Mouse (Mus musculus) limb, embryonic 12.5 days (tissue): ENCODE results near the gene Fgf16. TPM values are rescaled to one million over a fixed set of nuclear protein-coding genes. Genes with fewer than 3 reads are reported as not detected.

Experiments used
- ATAC-seq: fragments of 200-750 bp; cut with Nextera tagmentation; 2 replicates; pipeline ENCODE4 v1.8.0; 2017; ENCODE audit warnings: low read depth, moderate TSS enrichment; ENCODE audit not compliant: insufficient number of reproducible peaks, insufficient read depth, low FRiP score, low TSS enrichment
- H3K27ac ChIP-seq: fragments of 300-500 bp; sonication (generic); 2 replicates; pipeline ENCODE4 v1.5.1; 2016; ENCODE audit warnings: mild to moderate bottlenecking, moderate library complexity
- H3K27me3 ChIP-seq: fragments of 300-500 bp; sonication (generic); 2 replicates; pipeline ENCODE4 v1.6.1; 2016; ENCODE audit warnings: mild to moderate bottlenecking, moderate library complexity
- H3K36me3 ChIP-seq: fragments of 300-500 bp; sonication (generic); 2 replicates; pipeline ENCODE4 v1.6.1; 2016; ENCODE audit warnings: mild to moderate bottlenecking, moderate library complexity
- H3K4me1 ChIP-seq: fragments of 300-500 bp; sonication (generic); replicated peaks from 2 replicates; pipeline ENCODE4 v1.6.1; 2016
- H3K4me2 ChIP-seq: fragments of 300-500 bp; sonication (generic); 2 replicates; pipeline ENCODE4 v1.6.1; 2016; ENCODE audit warnings: mild to moderate bottlenecking, moderate library complexity
- H3K4me3 ChIP-seq: fragments of 300-500 bp; sonication (generic); replicated peaks from 2 replicates; pipeline ENCODE4 v1.5.1; 2016; ENCODE audit warnings: mild to moderate bottlenecking
- H3K9ac ChIP-seq: fragments of 300-500 bp; sonication (generic); replicated peaks from 2 replicates; pipeline ENCODE4 v1.6.1; 2016; ENCODE audit warnings: mild to moderate bottlenecking, moderate library complexity
- H3K9me3 ChIP-seq: fragments of 300-500 bp; sonication (generic); 2 replicates; pipeline ENCODE4 v1.6.1; 2016; ENCODE audit warnings: mild to moderate bottlenecking, moderate library complexity
- WGBS: fragments of 180-500 bp; shearing (Covaris S2); methylation state at CpG from one replicate; pipeline ENCODE4 v1.1.7; 2016; 5-methylcytosine and 5-hydroxymethylcytosine counted together
- polyA plus RNA-seq: library from polyadenylated mRNA; unstranded; fragments of >200 nt; fragmentation: Nextera tagmentation; extraction: Ambion mirVana; gene quantifications from 2 replicates; pipeline ENCODE4 v1.2.1, GENCODE M21; 2016

The Fgf16 gene
- polyA plus RNA-seq, 1 experiment from 2014 or later, result 0.53 TPM

DNA sequence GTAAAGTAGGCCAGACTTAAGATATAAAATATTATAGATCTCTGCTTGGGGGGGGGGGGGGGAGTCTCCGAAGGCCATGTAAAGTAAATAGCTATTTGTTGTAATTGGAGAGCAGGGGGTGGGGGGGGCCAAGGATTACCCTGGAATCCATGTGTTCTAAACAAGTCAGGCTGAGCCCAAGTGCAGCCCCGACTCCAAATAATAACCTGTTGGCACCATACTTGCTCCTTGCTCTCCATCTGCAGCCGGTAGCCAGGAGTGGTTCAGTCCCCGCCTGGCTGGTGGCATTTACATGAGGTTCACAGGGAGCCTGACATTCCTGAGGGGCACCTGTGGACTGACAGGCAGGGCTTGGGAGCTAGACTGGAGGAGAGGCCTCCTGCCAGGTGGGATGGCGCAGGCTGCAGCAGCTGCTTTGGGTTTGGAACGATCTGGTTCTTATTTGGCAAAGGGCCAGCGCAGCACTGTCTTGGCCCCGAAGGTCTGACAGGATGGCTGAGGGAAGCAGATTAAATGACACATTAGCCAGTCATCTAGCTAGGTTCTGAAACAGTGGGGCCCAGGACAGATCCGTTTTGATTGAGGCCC, 3.2 kb downstream of the Fgf16 start:
- Histone ChIP-seq H3K27me3 (peaks cover 79% of the 10 kb centered on the region), H3K4me1 (peaks cover 6% of the 10 kb centered on the region), H3K9me3 (no peaks in the 10 kb centered on the region), H3K36me3 (no peaks in the 10 kb centered on the region), H3K27ac (no peak overlapping the region), H3K4me3 (no peak overlapping the region), H3K4me2 (no peak overlapping the region), H3K9ac (no peak overlapping the region)
- WGBS, result 21% methylated on average over 9 of the region's 9 CpGs
- ATAC-seq, result 0 out of 2 replicates have a peak, but pooled peaks have one; percentile 53

DNA sequence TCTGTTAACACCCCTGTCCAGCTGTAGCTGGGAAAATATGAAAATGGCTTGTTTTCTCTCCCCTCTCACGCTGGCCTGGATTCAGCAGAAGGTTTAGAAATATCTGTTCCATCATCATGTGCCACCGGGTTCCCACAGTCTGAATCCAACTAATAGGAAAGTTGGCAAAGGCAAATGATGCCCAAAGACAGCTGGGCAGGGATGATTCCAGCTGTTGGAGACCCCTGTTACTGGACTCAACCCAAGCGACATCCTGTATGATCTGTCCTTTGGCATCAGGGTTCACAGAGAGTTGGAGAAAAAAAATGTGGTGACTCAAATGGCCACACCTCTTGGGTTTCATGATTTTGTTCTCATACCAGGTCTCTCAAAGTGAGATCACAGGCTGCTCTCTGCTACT, 3.9 kb downstream of the Fgf16 start:
- no peak overlapping the region for H3K9ac ChIP-seq
- H3K4me3 ChIP-seq, result no peak overlapping the region
- 79% methylated on average over 3 of the region's 3 CpGs for WGBS
- peaks cover 6% of the 10 kb centered on the region for H3K4me1 ChIP-seq
- no peak overlapping the region for H3K27ac ChIP-seq
- peaks cover 79% of the 10 kb centered on the region for H3K27me3 ChIP-seq
- no peak for ATAC-seq
- no peak overlapping the region for H3K4me2 ChIP-seq
- H3K36me3 ChIP-seq, result no peaks in the 10 kb centered on the region
- no peaks in the 10 kb centered on the region for H3K9me3 ChIP-seq

- 81% methylated on average over 5 of the region's 5 CpGs for WGBS
- H3K27me3 ChIP-seq, result peaks cover 34% of the 10 kb centered on the region
- no peaks in the 10 kb centered on the region for H3K4me1 ChIP-seq
Measured at GRCm38 (mm10) chrX:105773281-105773680, 9.2 kb downstream of the Fgf16 start.

DNA sequence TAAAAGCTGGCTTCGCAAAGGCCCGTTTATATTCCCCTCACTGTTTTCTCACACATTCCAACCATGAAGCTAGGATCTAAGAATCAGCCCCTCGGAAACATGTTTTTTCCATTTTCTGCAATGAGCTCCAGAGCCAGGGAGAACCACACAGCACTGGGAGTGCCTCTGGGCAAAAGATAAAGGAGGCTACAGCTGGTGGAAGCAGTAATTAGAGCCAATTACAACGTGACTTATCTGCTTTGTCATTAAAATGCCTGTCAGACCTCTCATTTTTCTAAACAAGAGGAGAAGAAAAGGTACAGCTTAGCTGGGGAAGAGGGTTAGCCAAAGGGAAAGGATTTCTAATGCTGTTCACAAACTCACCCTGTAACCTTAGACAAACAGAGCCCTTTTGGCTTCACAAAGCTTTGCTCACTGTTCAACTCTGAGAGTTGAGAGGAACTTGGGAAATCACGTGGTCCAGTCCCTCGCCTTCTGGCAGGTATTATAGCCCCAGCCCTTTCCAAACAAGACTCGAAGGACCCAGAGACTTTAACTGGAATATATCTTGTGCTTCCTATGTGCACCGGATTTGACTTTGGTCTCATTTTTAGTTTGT, 30.8 kb downstream of the Fgf16 start:
- WGBS, result 48% methylated on average over 8 of the region's 8 CpGs
- Histone ChIP-seq H3K9ac (no peak overlapping the region), H3K4me3 (no peak overlapping the region), H3K27me3 (peaks cover 24% of the 10 kb centered on the region; the same call in 1 of the 2 replicates), H3K4me2 (no peak overlapping the region), H3K9me3 (no peaks in the 10 kb centered on the region), H3K27ac (no peak overlapping the region), H3K36me3 (peaks cover 4% of the 10 kb centered on the region; the same call in 1 of the 2 replicates), H3K4me1 (no peaks in the 10 kb centered on the region)
- ATAC-seq, result no peak

More at GRCm38 (mm10) chrX:105773281-105773680, 9.2 kb downstream of the Fgf16 start:
- Histone ChIP-seq H3K9me3 (no peaks in the 10 kb centered on the region), H3K36me3 (no peaks in the 10 kb centered on the region), H3K9ac (no peak overlapping the region), H3K4me3 (no peak overlapping the region), H3K27ac (no peak overlapping the region), H3K4me2 (no peak overlapping the region)
- no peak for ATAC-seq

- no peaks in the 10 kb centered on the region for H3K9me3 ChIP-seq
- H3K36me3 ChIP-seq, result peaks cover 37% of the 10 kb centered on the region
- H3K4me1 ChIP-seq, result no peaks in the 10 kb centered on the region
- peaks cover 9% of the 10 kb centered on the region; the same call in 1 of the 2 replicates for H3K27me3 ChIP-seq
- whole genome bisulfite sequencing, result 86% methylated on average over 5 of the region's 5 CpGs
- H3K27ac ChIP-seq, result no peak overlapping the region
- no peak overlapping the region for H3K4me3 ChIP-seq
- ATAC-seq, result no peak
- H3K4me2 ChIP-seq, result no peak overlapping the region
- H3K9ac ChIP-seq, result no peak overlapping the region
Measured at GRCm38 (mm10) chrX:105824462-105824861, 60.4 kb downstream of the Fgf16 start.

Other genes with a start within 250 kb of the Fgf16 start
- 252 and 261 TPM in 2 replicates for gene Atrx, start 165.1 kb downstream of the Fgf16 start, polyA plus RNA-seq
- gene Magt1, start 247.6 kb downstream of the Fgf16 start, polyA plus RNA-seq, result 62.8 and 63.7 TPM in 2 replicates